Mouse (Mus musculus) erythroblast, embryonic 14.5 days (primary cell): ENCODE data around the gene Bmpr1b.

Experiments
- GATA1 ChIP-seq: IDR thresholded peaks from 2 replicates; pipeline ENCODE4 v1.6.1; 2012; ENCODE audit warnings: low read length, inconsistent platforms, mixed read lengths
- TAL1 ChIP-seq: IDR thresholded peaks from 3 replicates; pipeline ENCODE4 v1.6.1; 2012; ENCODE audit warnings: low read length, inconsistent platforms, mixed read lengths

GRCm38 (mm10) chr3:141981613-141982432 lies 187.4 kb downstream of the Bmpr1b start:
- TF ChIP-seq GATA1 (no peak), TAL1 (no peak)
